Mouse (Mus musculus): Measurements from ENCODE around the gene Ccdc136.
A peak's percentile ranks its signal among the peaks of the same experiment; 100 is the strongest.

Gene Ccdc136

DNA sequence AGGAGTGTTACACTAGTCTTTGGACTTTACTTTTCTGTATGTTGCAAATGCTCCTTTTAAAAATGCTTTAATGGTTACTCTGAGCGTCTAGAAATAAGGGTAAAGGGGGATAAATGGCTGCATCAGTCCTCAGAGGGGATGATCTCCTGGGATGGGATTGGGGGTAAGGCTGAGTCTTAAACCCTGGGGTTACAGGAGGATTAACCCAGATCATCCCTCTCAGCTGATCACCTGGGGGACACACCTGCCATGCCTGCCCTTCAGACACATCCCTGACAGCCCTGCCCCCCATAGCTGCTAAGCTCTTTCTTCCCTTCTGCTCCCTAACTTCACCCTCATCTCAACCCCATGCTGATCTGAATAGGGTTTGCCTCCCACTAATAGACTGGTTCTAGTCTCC lies 1.8 kb upstream of the Ccdc136 start:
- no peak for DNase-seq (ENCODE audit: low spot score)

DNA sequence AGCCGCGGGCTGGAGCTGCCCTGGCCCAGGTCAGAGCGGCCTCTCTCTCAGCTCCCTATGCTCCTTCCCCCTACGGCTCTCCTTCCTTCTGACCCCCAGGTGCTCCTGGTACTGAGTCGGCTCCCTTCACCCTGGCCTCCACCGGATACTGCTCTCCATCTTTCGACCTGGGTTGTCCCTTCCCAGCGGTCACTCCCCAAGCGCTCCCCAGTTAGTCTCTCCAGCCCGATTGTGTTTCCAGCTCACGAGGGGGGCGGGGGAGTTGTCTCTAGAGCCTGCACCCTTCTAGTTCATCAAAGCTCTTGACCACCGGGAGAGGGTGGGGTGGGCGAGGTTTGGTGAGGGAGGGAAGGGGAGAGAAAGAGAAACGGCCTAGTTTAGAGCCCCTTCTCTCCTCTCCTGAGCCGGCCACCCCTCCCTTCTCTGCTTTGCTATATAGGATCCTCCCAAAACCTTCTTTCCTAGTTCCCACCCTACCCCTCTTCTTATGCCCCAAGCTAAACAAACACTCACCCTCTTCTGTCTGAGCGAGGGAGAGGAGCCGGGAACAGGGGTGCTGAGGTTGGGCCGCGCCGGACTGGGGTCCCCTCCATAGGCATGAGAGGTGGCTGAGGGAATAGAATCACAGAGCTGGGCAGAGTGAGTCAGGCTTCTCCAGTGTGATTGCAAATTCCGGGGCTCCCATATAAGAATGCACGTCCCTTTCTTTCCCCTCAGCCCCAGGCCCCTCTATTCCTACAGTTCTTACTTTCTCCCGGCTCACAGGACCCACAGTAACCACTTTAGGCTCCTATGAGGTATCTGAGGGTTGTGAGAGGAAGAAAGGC lies 818 bp downstream of the Ccdc136 start:
- peak; percentile 30 for DNase-seq (ENCODE audit: low spot score)

DNA sequence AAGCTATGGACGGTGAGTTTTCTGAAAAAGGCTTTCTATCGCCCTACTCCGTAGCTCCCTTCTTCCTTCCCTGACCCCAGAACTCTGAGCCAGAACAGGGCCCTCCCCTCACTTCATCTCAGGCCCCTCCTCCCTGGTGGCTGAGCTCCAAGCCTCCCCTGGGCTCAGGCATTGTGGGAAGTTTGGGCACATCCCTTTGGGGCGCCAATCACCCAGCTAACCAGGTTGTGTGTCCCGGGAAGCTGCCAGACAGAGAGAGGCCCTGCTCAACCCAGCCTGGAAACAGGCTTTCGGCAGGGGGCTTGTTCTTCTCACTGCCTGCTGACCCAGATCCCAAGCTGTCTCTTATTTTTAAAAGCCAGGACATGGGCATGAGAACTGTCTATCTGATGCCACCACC lies 1.5 kb downstream of the Ccdc136 start:
- no peak for DNase-seq (ENCODE audit: low spot score)

DNA sequence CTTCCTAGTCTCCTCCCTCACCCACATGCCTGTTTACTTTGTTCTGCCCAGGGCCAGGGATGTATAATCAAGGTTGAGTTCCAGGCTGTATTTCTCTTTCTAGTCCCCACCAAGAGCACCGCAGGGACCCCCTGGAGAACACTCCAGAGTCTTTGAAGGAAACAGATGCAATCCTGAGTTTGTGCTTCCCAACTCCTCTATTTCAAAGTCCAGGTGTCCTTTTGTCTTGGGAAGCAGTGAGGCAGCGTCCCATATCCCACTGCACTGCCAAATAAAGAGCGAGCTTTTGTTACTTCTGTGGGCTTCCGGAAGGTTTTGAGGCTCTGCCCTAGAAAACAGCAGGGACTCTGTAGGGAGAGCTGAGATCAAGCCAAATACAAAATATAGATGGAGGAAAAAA lies 3.7 kb downstream of the Ccdc136 start:
- no peak for DNase-seq (ENCODE audit: low spot score)

DNA sequence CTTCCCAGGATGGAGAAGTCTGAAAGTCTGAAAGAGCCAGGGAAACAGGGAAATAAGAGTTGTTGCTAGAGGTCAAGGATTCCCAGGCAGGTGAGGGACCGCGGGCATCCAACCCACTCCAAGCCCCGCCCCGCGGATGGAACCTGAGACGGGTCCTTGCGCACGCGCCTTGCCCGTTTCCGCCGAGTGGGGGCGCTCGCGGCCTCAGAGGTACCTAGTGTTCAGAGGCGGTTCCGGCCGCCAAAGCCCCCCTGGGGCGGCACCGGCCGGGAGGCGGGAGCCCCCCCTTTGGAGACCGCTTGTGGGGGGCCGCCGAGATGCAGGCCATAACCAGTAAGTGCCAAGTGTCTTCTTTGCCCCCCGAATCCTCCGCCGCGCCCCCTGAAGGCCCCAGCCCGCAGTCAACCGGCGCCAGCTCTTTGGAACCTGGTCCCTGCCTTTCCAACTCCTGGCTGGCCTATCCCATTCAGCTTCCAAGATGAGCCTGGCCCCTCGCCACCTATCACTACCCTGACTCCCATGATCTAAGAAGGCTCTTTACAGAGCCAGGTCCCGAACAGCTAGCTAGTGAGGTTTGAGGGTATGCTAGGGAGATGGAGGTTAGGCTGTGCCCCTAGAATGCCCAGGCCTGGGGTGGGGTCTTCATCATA lies 6.7 kb downstream of the Ccdc136 start:
- DNase-seq (ENCODE audit: low spot score): peak; percentile 88

DNA sequence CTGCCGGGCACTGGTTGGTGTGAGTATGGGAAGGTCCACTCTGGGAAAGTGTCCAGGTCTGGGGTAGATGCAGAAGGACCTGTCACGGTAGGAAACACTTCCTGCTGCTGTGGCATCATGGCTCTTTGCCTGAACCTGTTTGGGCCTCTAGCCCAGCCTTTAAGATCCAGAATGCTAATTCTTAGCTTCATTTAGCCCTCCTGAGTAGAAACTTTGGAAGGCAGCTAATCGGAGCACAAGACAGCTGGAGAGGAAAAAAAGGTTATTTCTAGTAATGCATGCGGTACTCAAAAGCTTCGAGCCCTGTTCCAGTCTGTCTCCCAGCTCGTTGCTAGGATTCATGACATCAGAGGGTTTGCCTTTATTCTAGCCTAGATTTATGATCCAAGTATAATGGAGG lies 10.3 kb downstream of the Ccdc136 start:
- no peak for DNase-seq (ENCODE audit: low spot score)

DNA sequence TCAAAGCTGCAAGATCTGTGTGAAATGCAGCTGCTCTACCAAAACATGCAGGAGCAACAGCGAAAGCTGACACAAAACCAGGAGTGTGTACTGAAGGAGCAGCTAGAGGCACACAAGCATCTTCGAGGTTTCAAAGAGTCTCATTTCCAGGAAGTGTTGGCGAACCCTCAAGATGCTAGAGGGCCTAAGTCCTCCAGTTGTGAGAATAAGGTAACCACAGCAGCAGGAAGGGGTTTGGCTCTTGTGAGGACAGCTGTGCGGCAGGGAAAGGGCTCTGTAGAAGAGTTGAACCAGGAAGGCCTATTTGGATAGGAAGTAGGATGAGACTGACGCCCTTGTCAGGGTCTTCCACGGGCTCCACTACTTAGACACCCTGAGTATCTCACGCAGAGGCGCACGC lies 19.3 kb downstream of the Ccdc136 start:
- DNase-seq (ENCODE audit: low spot score): no peak

DNA sequence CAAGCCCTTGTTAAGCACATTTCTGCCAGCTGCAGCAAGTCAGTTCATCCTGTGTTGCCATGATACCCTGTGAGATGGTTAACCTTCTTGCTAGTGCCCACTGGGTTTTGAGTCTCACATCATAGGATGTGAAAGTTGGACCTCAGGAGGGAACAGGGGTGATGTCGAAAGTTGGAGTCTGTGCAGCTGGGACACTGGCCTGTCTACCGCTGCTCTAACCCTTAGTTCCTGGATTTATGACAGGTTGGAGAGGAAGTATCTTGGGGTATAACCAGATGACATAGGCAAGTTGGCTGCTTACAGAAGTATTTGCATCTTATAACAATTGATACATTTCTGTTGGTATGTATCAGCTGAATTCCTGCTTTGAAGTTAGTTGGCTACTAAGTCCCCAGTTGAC lies 24.5 kb downstream of the Ccdc136 start:
- no peak for DNase-seq (ENCODE audit: low spot score)

DNA sequence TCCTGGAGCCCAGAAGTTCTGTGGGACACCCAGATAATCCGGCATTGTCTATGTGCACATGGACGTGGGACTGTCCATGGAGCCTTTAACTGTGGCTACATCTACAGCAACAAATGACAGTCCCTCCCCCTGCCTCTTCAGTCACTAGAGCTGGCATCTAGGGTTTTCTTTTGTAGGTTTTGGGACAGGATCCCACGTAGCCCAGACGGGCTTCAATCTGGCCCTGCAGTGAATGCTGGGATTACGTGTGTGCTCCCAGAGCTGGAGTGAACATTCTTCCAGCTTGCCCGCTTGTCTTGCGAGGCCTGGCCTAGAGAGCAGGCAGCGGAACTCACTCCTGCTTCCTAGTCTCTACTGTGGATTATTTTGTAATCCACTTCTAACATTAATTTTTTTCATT lies 29.0 kb downstream of the Ccdc136 start:
- DNase-seq (ENCODE audit: low spot score): no peak

DNA sequence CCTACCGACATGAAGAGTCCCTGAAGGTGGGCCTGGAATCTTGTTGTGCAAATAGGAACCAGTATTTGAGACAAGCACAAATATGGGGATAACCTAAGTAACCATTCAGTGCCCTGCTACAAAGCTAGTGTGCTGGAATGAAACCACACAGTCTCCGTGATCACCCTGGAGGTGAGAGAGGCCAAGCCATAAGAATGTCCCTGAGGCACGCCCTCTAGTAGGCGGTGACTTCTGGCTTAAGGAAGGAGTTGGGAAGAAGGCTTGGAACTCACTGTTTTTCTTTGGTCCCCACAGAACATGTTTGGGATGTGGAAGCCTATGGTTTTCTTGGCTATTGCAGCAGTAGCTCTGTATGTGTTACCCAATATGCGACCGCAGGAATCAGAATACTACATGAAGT lies 30.2 kb downstream of the Ccdc136 start:
- DNase-seq (ENCODE audit: low spot score): no peak

DNA sequence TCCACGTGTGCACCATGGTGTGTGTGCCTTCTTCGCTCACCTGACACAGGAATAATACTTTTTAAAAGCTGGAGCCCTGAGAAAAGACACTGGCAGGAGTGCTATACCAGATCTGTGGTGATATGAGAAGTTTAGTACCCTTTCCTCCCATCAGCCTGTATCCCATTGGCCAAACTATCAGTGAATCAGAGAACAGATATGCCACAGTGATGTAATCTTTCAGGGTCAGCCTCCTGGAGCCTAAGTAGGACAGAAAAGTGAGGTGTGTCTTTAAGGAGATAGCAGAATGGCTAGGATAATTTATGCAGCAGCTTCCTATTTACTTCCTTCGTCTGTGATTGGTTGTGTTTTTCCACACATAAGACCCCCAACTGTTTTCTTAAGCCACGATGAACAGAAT lies 32.1 kb downstream of the Ccdc136 start:
- DNase-seq (ENCODE audit: low spot score): no peak

DNA sequence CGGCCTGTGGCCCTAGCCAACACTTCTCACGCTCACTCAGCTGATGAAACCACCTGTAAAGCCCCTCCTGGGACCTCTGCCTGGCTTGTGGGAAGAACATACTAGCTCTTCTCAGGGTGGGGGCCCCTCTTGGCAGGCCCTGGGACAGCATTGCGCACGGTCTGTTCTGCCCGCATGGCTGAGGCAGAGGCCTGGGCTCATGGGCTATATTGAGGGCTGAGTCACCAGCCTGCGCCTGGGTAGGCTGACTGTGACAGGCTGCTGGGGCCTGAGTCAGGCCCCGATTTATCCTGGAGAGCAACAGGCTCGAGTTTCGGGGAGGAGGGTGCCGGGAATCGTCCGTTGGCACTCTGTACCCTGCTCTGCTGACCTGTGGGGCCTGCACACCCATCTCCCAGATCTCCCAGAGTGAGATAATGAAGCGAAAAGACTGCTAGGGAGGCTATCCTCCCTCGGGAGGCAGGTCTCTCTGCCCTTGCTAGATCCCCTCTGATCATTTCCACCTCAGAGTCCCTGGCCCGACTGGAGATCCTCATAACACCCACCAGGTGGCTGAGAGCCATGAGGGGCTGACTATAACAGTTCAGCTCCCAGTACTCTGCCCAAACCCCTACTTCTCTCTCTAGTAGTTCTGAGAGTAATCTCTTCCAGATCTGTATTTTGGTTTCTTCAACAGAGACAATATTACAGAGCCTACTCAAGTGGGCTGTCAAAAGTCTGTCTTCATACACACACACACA lies 34.7 kb downstream of the Ccdc136 start:
- no peak for DNase-seq (ENCODE audit: low spot score)

DNA sequence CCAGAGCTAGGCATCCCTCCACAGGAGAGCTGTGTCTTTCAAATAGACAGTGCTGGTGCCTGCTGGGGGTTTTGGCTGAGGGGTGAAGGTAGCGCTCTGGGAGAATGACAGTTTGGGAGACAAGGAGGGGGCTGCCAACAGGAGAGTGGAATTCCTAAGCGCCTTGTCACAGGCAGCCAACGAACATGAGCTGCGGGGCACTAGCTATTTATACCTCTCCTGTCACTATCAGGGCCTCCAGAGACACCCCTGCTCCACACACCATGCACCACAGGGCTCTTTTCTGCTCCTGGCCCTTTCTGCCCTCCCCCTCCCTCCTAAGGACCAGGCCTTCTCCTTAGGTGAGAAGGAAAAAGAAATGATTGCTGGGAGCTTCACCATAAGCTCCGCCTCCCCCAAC lies 35.4 kb downstream of the Ccdc136 start:
- DNase-seq (ENCODE audit: low spot score): no peak

DNA sequence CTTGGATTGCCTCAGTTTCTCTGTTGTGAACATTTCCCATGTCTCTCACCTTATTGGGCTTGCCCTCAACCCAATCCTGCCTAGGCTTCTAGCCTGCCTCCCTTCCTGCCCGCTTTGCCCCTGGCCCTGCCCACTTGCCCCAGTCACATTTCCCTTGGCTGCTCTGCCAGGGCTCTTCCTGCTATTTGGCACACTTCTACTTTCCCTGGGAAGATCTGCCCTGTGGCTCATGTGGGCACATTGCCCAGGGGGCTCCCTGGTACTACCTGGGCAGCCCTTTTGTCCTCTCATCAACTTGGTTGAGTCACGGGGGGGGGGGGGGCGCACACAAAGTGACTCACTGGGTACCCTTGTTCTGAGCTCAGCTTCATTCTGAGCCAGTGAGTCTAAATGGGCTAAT lies 36.0 kb downstream of the Ccdc136 start:
- DNase-seq (ENCODE audit: low spot score): no peak

DNA sequence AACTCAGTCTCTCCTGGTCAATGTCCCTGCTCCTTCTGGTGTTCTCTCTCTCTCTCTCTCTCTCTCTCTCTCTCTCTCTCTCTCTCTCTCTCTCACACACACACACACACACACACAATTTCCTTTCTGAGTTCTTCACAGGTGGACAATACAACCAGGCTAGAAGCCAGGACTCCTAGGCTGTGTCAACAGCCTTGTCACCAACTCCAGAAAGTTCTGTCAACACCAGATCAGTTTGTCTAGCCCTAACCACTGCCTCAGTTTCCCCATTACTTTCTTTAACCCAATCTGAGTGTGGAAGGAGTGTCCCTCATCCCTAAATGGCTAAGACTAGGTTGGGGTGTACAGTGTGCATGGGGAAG lies 36.5 kb downstream of the Ccdc136 start:
- no peak for DNase-seq (ENCODE audit: low spot score)

DNA sequence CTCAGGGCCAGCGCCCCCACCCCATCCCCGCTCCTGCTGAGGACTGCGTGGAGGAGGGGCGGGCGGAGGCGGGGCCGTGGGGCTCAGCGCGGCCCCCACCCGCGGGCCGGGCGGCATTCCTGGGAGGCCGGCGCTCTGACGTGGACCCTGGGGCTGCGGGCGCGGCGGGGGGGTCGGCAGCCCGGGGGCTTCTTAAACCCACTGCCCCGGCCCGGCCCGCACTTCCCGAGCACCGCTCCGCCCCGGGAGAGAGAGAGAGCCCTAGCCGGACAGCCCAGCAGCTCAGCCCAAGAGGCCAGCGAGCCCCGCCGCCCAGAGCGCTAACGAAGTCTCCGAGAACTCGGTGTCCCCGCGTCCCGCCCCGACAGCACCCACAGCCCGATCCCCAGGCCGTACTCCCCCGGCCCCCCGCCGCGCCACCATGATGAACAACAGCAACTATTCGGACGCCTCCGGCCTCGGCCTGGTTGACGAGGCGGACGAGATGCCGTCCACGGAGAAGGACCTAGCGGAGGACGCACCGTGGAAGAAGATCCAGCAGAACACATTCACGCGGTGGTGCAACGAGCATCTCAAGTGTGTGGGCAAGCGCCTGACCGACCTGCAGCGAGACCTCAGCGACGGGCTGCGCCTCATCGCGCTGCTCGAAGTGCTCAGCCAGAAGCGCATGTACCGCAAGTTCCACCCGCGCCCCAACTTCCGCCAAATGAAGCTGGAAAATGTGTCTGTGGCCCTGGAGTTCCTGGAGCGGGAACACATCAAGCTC lies 37.1 kb downstream of the Ccdc136 start, which contains the start of gene Flnc:
Gene Flnc, plus strand, starts transcription at position 219 of the 766 bp plus-strand sequence.
- peak; percentile 39 for DNase-seq (ENCODE audit: low spot score)

DNA sequence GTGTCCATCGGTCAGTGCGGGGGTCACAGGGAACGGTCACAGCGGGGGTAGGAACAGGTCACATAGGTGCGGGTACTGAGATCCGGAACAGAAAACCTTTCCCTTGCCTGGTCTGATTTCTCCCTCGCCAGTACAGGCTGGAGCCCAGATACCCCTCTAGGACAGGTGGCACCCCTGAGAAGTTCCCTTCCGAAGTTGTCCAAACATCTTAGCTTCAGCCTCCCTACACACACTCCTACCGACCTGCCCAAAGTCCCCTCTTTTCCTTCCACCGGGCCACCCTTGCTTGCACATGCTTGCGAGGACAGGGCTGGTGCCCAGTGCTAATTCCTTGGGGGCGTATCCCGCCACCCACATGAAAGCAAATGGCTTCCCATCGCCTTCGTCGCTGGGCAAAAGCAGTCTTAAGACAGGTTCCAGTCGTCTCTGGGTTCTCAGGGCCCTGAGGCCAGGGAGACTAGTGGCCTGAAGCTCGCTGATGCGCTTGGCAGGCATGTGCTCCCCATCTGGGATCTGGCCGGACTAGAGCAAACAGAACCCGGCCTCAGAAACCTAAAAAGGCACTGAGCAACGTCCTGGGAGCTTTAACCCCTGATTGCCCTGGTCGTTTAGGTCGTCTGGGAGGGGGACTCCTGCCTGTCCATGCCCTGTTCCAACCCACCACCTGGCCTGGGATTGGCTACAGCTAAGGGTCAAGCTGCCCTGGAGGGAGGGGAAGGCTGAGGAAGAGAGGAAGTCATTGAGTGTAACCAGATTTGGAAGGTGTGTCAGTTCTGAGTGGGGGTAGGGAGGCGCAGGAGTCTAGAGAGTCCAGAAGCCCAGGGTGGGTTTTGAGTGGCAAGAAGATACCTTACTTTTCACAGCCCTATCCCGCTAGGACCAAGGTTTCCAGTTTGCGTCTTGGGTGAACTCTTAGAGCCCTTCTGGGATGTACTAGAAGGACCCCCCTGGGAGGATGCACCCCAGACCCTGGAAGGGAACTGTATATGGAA lies 38.0 kb downstream of the Ccdc136 start:
- DNase-seq (ENCODE audit: low spot score): peak; percentile 34

DNA sequence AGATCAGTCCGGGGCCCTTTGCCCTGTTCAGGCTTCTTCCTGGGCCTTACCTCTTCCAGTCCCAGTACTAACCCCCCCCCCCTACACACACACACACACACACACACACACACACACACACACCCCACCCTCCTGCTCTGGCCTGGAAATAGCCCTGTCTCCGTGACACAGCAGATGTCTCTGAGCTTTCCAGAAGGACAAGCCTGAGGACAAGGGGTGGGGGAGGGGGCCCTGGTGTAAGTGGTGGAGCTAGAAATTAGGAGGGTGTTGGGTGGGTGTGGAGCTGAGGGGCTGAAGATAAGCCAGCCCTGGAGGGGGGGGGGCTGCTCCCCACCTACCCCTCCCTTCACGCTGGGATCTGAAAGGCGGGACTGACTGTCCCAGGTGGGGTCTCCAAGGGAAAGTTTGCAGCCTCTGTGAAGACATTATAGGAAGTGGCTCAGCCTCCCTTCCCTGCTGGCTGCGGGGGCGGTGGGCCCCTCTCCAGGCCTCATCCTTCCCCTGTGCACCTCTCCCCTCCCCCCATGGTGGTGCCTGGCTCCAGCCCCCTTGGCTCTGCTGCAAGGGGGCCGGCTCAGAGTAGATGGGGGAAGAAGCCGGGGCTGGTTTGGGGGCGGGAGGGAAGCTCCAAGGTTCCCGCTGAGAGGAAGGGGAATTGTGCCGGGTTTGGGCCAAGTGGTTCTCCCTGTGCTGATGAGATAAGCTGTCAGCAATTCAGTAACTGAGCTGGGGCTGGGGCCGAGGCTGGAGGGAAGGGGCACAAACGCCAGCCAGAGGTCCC lies 39.0 kb downstream of the Ccdc136 start:
- peak; percentile 44 for DNase-seq (ENCODE audit: low spot score)

DNA sequence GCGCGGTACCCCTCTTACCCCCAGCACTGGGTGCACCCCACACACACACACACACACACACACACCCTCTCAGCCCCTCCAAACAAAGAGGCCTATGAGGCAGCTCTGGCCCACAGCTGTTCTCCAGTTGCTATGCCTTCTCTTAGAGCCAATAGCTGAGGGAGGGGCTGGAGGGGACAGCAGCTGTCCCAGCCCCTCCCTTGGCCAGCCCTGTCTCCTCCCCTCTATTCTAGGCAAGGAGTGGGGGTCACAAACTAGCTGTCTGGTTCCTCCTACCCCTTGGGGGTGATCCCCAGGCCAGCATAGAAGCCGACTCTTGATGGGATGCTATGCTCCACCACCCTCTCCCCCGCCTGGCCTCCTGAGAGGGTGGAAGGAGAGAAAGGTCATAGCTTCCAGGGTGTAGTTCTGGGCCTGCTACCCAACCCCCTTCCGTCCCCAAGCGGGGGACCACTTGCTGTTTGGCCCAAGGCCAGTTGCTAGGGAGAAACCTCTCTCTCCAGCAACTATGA lies 39.9 kb downstream of the Ccdc136 start:
- no peak for DNase-seq (ENCODE audit: low spot score)

DNA sequence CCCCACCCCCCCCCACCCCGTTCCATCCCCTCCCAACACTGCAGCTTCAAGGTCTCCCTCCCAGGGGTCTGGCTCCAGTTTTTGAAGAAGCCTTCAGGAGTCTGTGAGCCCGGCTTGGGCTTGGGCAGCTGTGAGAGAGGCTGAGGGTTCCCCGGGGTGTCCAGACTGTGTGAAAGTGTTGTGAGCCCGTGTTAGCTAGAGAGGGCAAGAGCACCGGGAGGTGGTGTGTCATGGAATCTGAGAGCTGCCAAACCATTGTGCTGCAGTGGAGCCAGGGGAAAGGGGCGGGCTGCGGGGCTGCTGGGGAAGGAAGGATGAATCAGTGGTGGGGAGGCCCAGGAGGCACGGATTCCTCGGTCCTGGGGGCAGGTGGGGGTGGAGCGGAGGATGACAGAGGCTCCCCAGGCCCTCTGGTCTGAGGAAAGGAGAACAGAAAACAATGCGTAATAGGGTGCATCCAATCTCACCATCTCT lies 40.4 kb downstream of the Ccdc136 start:
- DNase-seq (ENCODE audit: low spot score): no peak
